Mouse (Mus musculus): ENCODE measurements around the gene Gm3164. TPM values are rescaled to one million over a fixed set of nuclear protein-coding genes. Genes with fewer than 3 reads are reported as not detected.
"Not testable (repeated sequence)": the region's sequence is repeated elsewhere in the genome, so short reads cannot be mapped to it uniquely, and the experiment has no call there.

The Gm3164 gene
- polyA plus RNA-seq, 1 experiment from 2014 or later = 0.90 TPM

- H3K4me3 ChIP-seq; H3K4me1 ChIP-seq; H3K27ac ChIP-seq; H3K27me3 ChIP-seq (ENCODE audit: poor library complexity, severe bottlenecking); DNase-seq (ENCODE audit: extremely low spot score, low spot score); H3K36me3 ChIP-seq (replicated peaks); H3K9me3 ChIP-seq: not testable (repeated sequence)
- WGBS = 85% methylated on average over 1 of the region's 2 CpGs
These were observed 66.2 kb downstream of the Gm3164 start, which contains the start of gene Gm3182 for GRCm38 (mm10) chr14:4481445-4481844. Gene Gm3182, plus strand, starts transcription at chr14:4481745.

Other genes with a start within 250 kb of the Gm3164 start
- 0.95 and 1.2 TPM in 2 replicates for gene Gm2974, start 232.9 kb upstream of the Gm3164 start, polyA plus RNA-seq (2016; fragmentation: Nextera tagmentation; extraction: Ambion mirVana)
- not detected in 2 replicates for gene Gm3138, start 165.8 kb upstream of the Gm3164 start, polyA plus RNA-seq (2016; fragmentation: Nextera tagmentation; extraction: Ambion mirVana)
- not detected in 2 replicates for gene Gm3149, start 98.2 kb upstream of the Gm3164 start, polyA plus RNA-seq (2016; fragmentation: Nextera tagmentation; extraction: Ambion mirVana)
- gene 2610042L04Rik, start 80.7 kb upstream of the Gm3164 start, polyA plus RNA-seq (2016; fragmentation: Nextera tagmentation; extraction: Ambion mirVana) = 0.72 and 0.87 TPM in 2 replicates
- not detected in 2 replicates for gene Gm3159, start 17.9 kb upstream of the Gm3164 start, polyA plus RNA-seq (2016; fragmentation: Nextera tagmentation; extraction: Ambion mirVana)
- not detected in 2 replicates for gene Gm3173, start 15.5 kb downstream of the Gm3164 start, polyA plus RNA-seq (2016; fragmentation: Nextera tagmentation; extraction: Ambion mirVana)
- not detected in 2 replicates for gene Gm3182, start 66.3 kb downstream of the Gm3164 start, polyA plus RNA-seq (2016; fragmentation: Nextera tagmentation; extraction: Ambion mirVana)
- not detected in 2 replicates for gene Gm3047, start 140.0 kb downstream of the Gm3164 start, polyA plus RNA-seq (2016; fragmentation: Nextera tagmentation; extraction: Ambion mirVana)
- gene Gm8159, start 216.9 kb downstream of the Gm3164 start, polyA plus RNA-seq (2016; fragmentation: Nextera tagmentation; extraction: Ambion mirVana) = not detected in 2 replicates
- not detected in 2 replicates for gene Gm3239, start 248.7 kb downstream of the Gm3164 start, polyA plus RNA-seq (2016; fragmentation: Nextera tagmentation; extraction: Ambion mirVana)

Data from forebrain, embryonic 10.5 days (tissue).